Mouse (Mus musculus) embryonic facial prominence, embryonic 10.5 days (tissue): ENCODE measurements around the gene Emp3. TPM values are rescaled to one million over a fixed set of nuclear protein-coding genes. Genes with fewer than 3 reads are reported as not detected.

ENCODE experiments used
- DNase-seq: peaks from one replicate; pipeline ENCODE4 v3.0.0-alpha.2; 2017; ENCODE audit warnings: low spot score
- H3K27ac ChIP-seq: fragments of 300-500 bp; sonication (generic); replicated peaks from 2 replicates; pipeline ENCODE4 v1.5.1; 2016; ENCODE audit warnings: mild to moderate bottlenecking
- H3K27me3 ChIP-seq: fragments of 300-500 bp; sonication (generic); replicated peaks from 2 replicates; pipeline ENCODE4 v1.6.1; 2016; ENCODE audit warnings: low read depth, mild to moderate bottlenecking; ENCODE audit not compliant: poor library complexity, severe bottlenecking
- H3K36me3 ChIP-seq: fragments of 300-500 bp; sonication (generic); replicated peaks from 2 replicates; pipeline ENCODE4 v1.6.1; 2016; ENCODE audit warnings: mild to moderate bottlenecking, moderate library complexity
- H3K4me1 ChIP-seq: fragments of 300-500 bp; sonication (generic); 2 replicates; pipeline ENCODE4 v1.6.1; 2016
- H3K4me3 ChIP-seq: fragments of 300-500 bp; sonication (generic); 2 replicates; pipeline ENCODE4 v1.5.1; 2016; ENCODE audit warnings: mild to moderate bottlenecking, moderate library complexity
- H3K9me3 ChIP-seq: fragments of 300-500 bp; sonication (generic); 2 replicates; pipeline ENCODE4 v1.6.1; 2016; ENCODE audit warnings: mild to moderate bottlenecking
- WGBS: fragments of 180-500 bp; shearing (Covaris S2); methylation state at CpG from one replicate; pipeline ENCODE4 v1.1.7; 2016; 5-methylcytosine and 5-hydroxymethylcytosine counted together
- polyA plus RNA-seq: library from polyadenylated mRNA; unstranded; fragments of >200 nt; fragmentation: Nextera tagmentation; extraction: Ambion mirVana; gene quantifications from 2 replicates; pipeline ENCODE4 v1.2.1, GENCODE M21; 2016

Gene Emp3
- polyA plus RNA-seq, 1 experiment from 2014 or later = 15.6 TPM

- Histone ChIP-seq H3K9me3 (peaks cover 6% of the 10 kb centered on the region; the same call in 1 of the 2 replicates), H3K27me3 (peaks cover 29% of the 10 kb centered on the region), H3K27ac (peak overlapping the region; percentile 83), H3K36me3 (no peaks in the 10 kb centered on the region; the same call in 1 of the 2 replicates), H3K4me1 (peaks cover 44% of the 10 kb centered on the region), H3K4me3 (peak overlapping the region; percentile 60)
- DNase-seq = peak; percentile 95
- under 1% methylated on average over 37 of the region's 37 CpGs for WGBS
Observed at GRCm38 (mm10) chr7:45922928-45923761, 1.9 kb upstream of the Emp3 start.

- Histone ChIP-seq H3K27me3 (peaks cover 18% of the 10 kb centered on the region), H3K4me3 (no peak overlapping the region; the same call in 1 of the 2 replicates), H3K27ac (peak overlapping the region; percentile 83), H3K4me1 (peaks cover 54% of the 10 kb centered on the region), H3K36me3 (no peaks in the 10 kb centered on the region; the same call in 1 of the 2 replicates), H3K9me3 (peaks cover 6% of the 10 kb centered on the region; the same call in 1 of the 2 replicates)
- 79% methylated on average over 12 of the region's 12 CpGs for WGBS
- DNase-seq = no peak
Observed at GRCm38 (mm10) chr7:45921950-45922600, 871 bp upstream of the Emp3 start.

GRCm38 (mm10) chr7:45920583-45921241 lies 492 bp downstream of the Emp3 start:
- H3K27me3 ChIP-seq = peaks cover 16% of the 10 kb centered on the region
- no peaks in the 10 kb centered on the region; the same call in 1 of the 2 replicates for H3K36me3 ChIP-seq
- 52% methylated on average over 9 of the region's 9 CpGs for WGBS
- no peak for DNase-seq
- peaks cover 6% of the 10 kb centered on the region; the same call in 1 of the 2 replicates for H3K9me3 ChIP-seq
- H3K27ac ChIP-seq = peak overlapping the region; percentile 16
- H3K4me1 ChIP-seq = peaks cover 67% of the 10 kb centered on the region
- H3K4me3 ChIP-seq = peak overlapping the region; percentile 38

GRCm38 (mm10) chr7:45919761-45920160 lies 1.4 kb downstream of the Emp3 start:
- WGBS = 82% methylated on average over 4 of the region's 4 CpGs
- no peak for DNase-seq
- Histone ChIP-seq H3K4me1 (peaks cover 67% of the 10 kb centered on the region), H3K36me3 (no peaks in the 10 kb centered on the region), H3K27me3 (peaks cover 16% of the 10 kb centered on the region), H3K27ac (0 out of 2 replicates have a peak overlapping the region, but pooled peaks have one; percentile 16), H3K9me3 (no peaks in the 10 kb centered on the region), H3K4me3 (peak overlapping the region; percentile 21; the same call in 1 of the 2 replicates)

GRCm38 (mm10) chr7:45919083-45919671 lies 2.0 kb downstream of the Emp3 start:
- 60% methylated on average over 14 of the region's 14 CpGs for WGBS
- no peak for DNase-seq
- Histone ChIP-seq H3K36me3 (no peaks in the 10 kb centered on the region; the same call in 1 of the 2 replicates), H3K4me3 (no peak overlapping the region), H3K27me3 (peaks cover 16% of the 10 kb centered on the region), H3K4me1 (peaks cover 67% of the 10 kb centered on the region), H3K27ac (0 out of 2 replicates have a peak overlapping the region, but pooled peaks have one; percentile 14), H3K9me3 (no peaks in the 10 kb centered on the region)

- Histone ChIP-seq H3K4me1 (peaks cover 56% of the 10 kb centered on the region), H3K4me3 (0 out of 2 replicates have a peak overlapping the region, but pooled peaks have one; percentile 41), H3K27ac (peak overlapping the region; percentile 86), H3K9me3 (no peaks in the 10 kb centered on the region), H3K27me3 (peaks cover 16% of the 10 kb centered on the region), H3K36me3 (peaks cover 5% of the 10 kb centered on the region; the same call in 1 of the 2 replicates)
- DNase-seq = no peak
- 90% methylated on average over 15 of the region's 15 CpGs for WGBS
Observed at GRCm38 (mm10) chr7:45917926-45918325, 3.3 kb downstream of the Emp3 start.

- Histone ChIP-seq H3K27ac (peak overlapping the region; percentile 86), H3K27me3 (peaks cover 16% of the 10 kb centered on the region), H3K4me3 (peak overlapping the region; percentile 41), H3K9me3 (no peaks in the 10 kb centered on the region), H3K4me1 (peaks cover 48% of the 10 kb centered on the region), H3K36me3 (peaks cover 6% of the 10 kb centered on the region; the same call in 1 of the 2 replicates)
- WGBS = 45% methylated on average over 13 of the region's 13 CpGs
- DNase-seq = no peak
Observed at GRCm38 (mm10) chr7:45917004-45917704, 4.0 kb downstream of the Emp3 start.

- DNase-seq = peak; percentile 83
- no peaks in the 10 kb centered on the region for H3K9me3 ChIP-seq
- H3K27ac ChIP-seq = peak overlapping the region; percentile 86
- peaks cover 6% of the 10 kb centered on the region for H3K36me3 ChIP-seq
- H3K27me3 ChIP-seq = peaks cover 16% of the 10 kb centered on the region
- H3K4me1 ChIP-seq = peaks cover 44% of the 10 kb centered on the region
- 37% methylated on average over 26 of the region's 26 CpGs for WGBS
- peak overlapping the region; percentile 41 for H3K4me3 ChIP-seq
Observed at GRCm38 (mm10) chr7:45916056-45917003, 4.9 kb downstream of the Emp3 start.

GRCm38 (mm10) chr7:45915011-45915410 lies 6.2 kb downstream of the Emp3 start:
- no peak for DNase-seq
- Histone ChIP-seq H3K27me3 (peaks cover 6% of the 10 kb centered on the region), H3K36me3 (peaks cover 19% of the 10 kb centered on the region), H3K9me3 (peaks cover 1% of the 10 kb centered on the region; the same call in 1 of the 2 replicates), H3K27ac (no peak overlapping the region), H3K4me3 (no peak overlapping the region), H3K4me1 (peaks cover 32% of the 10 kb centered on the region)
- 90% methylated on average over 5 of the region's 5 CpGs for WGBS

- Histone ChIP-seq H3K36me3 (peaks cover 29% of the 10 kb centered on the region), H3K27ac (peak overlapping the region; percentile 15; the same call in 1 of the 2 replicates), H3K4me3 (no peak overlapping the region), H3K27me3 (no peaks in the 10 kb centered on the region), H3K4me1 (peaks cover 29% of the 10 kb centered on the region), H3K9me3 (peaks cover 5% of the 10 kb centered on the region; the same call in 1 of the 2 replicates)
- DNase-seq = no peak
- 85% methylated on average over 6 of the region's 6 CpGs for WGBS
Observed at GRCm38 (mm10) chr7:45914067-45914466, 7.1 kb downstream of the Emp3 start.
